Mouse (Mus musculus) CH12.LX (cell line): ENCODE results near the gene Proser3. TPM values are rescaled to one million over a fixed set of nuclear protein-coding genes. Genes with fewer than 3 reads are reported as not detected.
A peak's percentile ranks its signal among the peaks of the same experiment; 100 is the strongest.

Experiments
- DNase-seq: peaks from one replicate; pipeline ENCODE4 v3.0.0-alpha.2; 2013; ENCODE audit errors: extremely low read depth
- H3K27ac ChIP-seq: 2 replicates; pipeline ENCODE4 v1.5.1; 2012; ENCODE audit warnings: low read depth, mild to moderate bottlenecking, control low read depth, moderate library complexity; ENCODE audit not compliant: insufficient read depth
- H3K27me3 ChIP-seq: replicated peaks from 2 replicates; pipeline ENCODE3; 2012; ENCODE audit warnings: inconsistent platforms
- H3K36me3 ChIP-seq, 2 experiments: replicated peaks in 1 of 2; 2 replicates each; pipeline versions ENCODE3 to v1.6.1; 2012; ENCODE audit warnings: inconsistent platforms in 1 of 2, low read length in 1 of 2, mild to moderate bottlenecking in 1 of 2, mixed read lengths in 1 of 2, moderate library complexity in 1 of 2; ENCODE audit not compliant: control insufficient read depth in 1 of 2, insufficient read depth in 1 of 2
- H3K4me1 ChIP-seq, 2 experiments: 2 replicates each; pipeline ENCODE4 v1.6.1; 2012; ENCODE audit warnings: inconsistent platforms in 1 of 2, moderate library complexity in 1 of 2; ENCODE audit not compliant: insufficient read depth in 2 of 2, control insufficient read depth in 1 of 2
- H3K4me2 ChIP-seq: 2 replicates; pipeline ENCODE4 v1.6.1; 2012; ENCODE audit warnings: low read depth, mild to moderate bottlenecking, control low read depth; ENCODE audit not compliant: poor library complexity, insufficient read depth, severe bottlenecking
- H3K4me3 ChIP-seq, 3 experiments: fragments of 150-350 bp in 1 of 3; sonication (generic) in 1 of 3; replicated peaks in 1 of 3; 2 replicates each; pipeline versions ENCODE3 to v1.5.1; 2011 to 2012; ENCODE audit warnings: low read depth in 2 of 3, low read length in 2 of 3, mild to moderate bottlenecking in 2 of 3, moderate library complexity in 2 of 3, control low read depth in 1 of 3, improper control_type of control experiment in 1 of 3, inconsistent platforms in 1 of 3, mixed read lengths in 1 of 3; ENCODE audit not compliant: poor library complexity in 1 of 3
- H3K79me2 ChIP-seq: replicated peaks from 2 replicates; pipeline ENCODE4 v1.6.1; 2012; ENCODE audit warnings: mild to moderate bottlenecking, moderate library complexity; ENCODE audit not compliant: control insufficient read depth, poor library complexity, insufficient read depth, severe bottlenecking; ENCODE audit errors: extremely low read depth
- H3K9ac ChIP-seq: 2 replicates; pipeline ENCODE4 v1.6.1; 2012; ENCODE audit warnings: low read depth, mild to moderate bottlenecking, control low read depth, moderate library complexity; ENCODE audit not compliant: insufficient read depth
- H3K9me3 ChIP-seq: replicated peaks from 2 replicates; pipeline ENCODE3; 2012; ENCODE audit warnings: low read length, inconsistent platforms, mixed read lengths
- BHLHE40 ChIP-seq: IDR thresholded peaks from 2 replicates; pipeline ENCODE4 v1.6.1; 2011; ENCODE audit warnings: mild to moderate bottlenecking, low read depth, low read length, improper control_type of control experiment
- CHD1 ChIP-seq: IDR thresholded peaks from 2 replicates; pipeline ENCODE4 v1.6.1; 2012; ENCODE audit warnings: low read depth, low read length, improper control_type of control experiment, inconsistent platforms
- CHD2 ChIP-seq: IDR thresholded peaks from 2 replicates; pipeline ENCODE4 v1.6.1; 2011; ENCODE audit warnings: low read length, improper control_type of control experiment
- CTCF ChIP-seq, 2 experiments: IDR thresholded peaks in 1 of 2; conservative IDR thresholded peaks in 1 of 2; 2 replicates each; pipeline ENCODE4 v1.5.1; 2011 to 2012; ENCODE audit warnings: low read depth in 2 of 2, low read length in 2 of 2, improper control_type of control experiment in 1 of 2, inconsistent platforms in 1 of 2, mild to moderate bottlenecking in 1 of 2, moderate library complexity in 1 of 2
- ELF1 ChIP-seq: IDR thresholded peaks from 2 replicates; pipeline ENCODE4 v1.6.1; 2014; ENCODE audit warnings: low read depth, mild to moderate bottlenecking, inconsistent platforms, low read length, improper control_type of control experiment
- HCFC1 ChIP-seq: IDR thresholded peaks from 2 replicates; pipeline ENCODE4 v1.6.1; 2012; ENCODE audit warnings: low read depth, mild to moderate bottlenecking, inconsistent platforms, low read length, improper control_type of control experiment
- JUND ChIP-seq: conservative IDR thresholded peaks from 2 replicates; pipeline ENCODE4 v1.6.1; 2011; ENCODE audit warnings: low read depth, low read length, improper control_type of control experiment
- KAT2A ChIP-seq: IDR thresholded peaks from 2 replicates; pipeline ENCODE4 v1.6.1; 2012; ENCODE audit warnings: low read length, improper control_type of control experiment, inconsistent platforms; ENCODE audit not compliant: insufficient replicate concordance
- MAFK ChIP-seq: IDR thresholded peaks from 2 replicates; pipeline ENCODE4 v1.6.1; 2011; ENCODE audit warnings: low read length, improper control_type of control experiment; ENCODE audit not compliant: insufficient replicate concordance
- MAX ChIP-seq: IDR thresholded peaks from 2 replicates; pipeline ENCODE4 v1.6.1; 2011; ENCODE audit warnings: low read length, improper control_type of control experiment
- MAZ ChIP-seq: IDR thresholded peaks from 2 replicates; pipeline ENCODE4 v1.6.1; 2012; ENCODE audit warnings: low read depth, mild to moderate bottlenecking, inconsistent platforms, low read length, improper control_type of control experiment, moderate library complexity
- MEF2A ChIP-seq: IDR thresholded peaks from 2 replicates; pipeline ENCODE4 v1.6.1; 2014; ENCODE audit warnings: low read depth, mild to moderate bottlenecking, inconsistent platforms, low read length, improper control_type of control experiment, borderline replicate concordance
- MYC ChIP-seq: IDR thresholded peaks from 2 replicates; pipeline ENCODE4 v1.6.1; 2011; ENCODE audit warnings: low read depth, mild to moderate bottlenecking, improper control_type of control experiment, low read length
- NELFE ChIP-seq: IDR thresholded peaks from 2 replicates; pipeline ENCODE4 v1.6.1; 2011; ENCODE audit warnings: low read depth, low read length, improper control_type of control experiment
- NRF1 ChIP-seq: IDR thresholded peaks from 2 replicates; pipeline ENCODE4 v1.6.1; 2014; ENCODE audit warnings: low read depth, mild to moderate bottlenecking, inconsistent platforms, low read length, improper control_type of control experiment, moderate library complexity
- PAX5 ChIP-seq: IDR thresholded peaks from 2 replicates; pipeline ENCODE4 v1.6.1; 2012; ENCODE audit warnings: low read length, inconsistent platforms, mixed read lengths
- RAD21 ChIP-seq: IDR thresholded peaks from 2 replicates; pipeline ENCODE4 v1.6.1; 2011; ENCODE audit warnings: low read depth, mild to moderate bottlenecking, low read length, improper control_type of control experiment, moderate library complexity
- RCOR1 ChIP-seq: conservative IDR thresholded peaks from 2 replicates; pipeline ENCODE4 v1.6.1; 2012; ENCODE audit warnings: low read depth, mild to moderate bottlenecking, inconsistent platforms, low read length, improper control_type of control experiment
- UBTF ChIP-seq: IDR thresholded peaks from 2 replicates; pipeline ENCODE4 v1.6.1; 2012; ENCODE audit warnings: low read depth, mild to moderate bottlenecking, inconsistent platforms, low read length, improper control_type of control experiment, moderate library complexity
- USF2 ChIP-seq: conservative IDR thresholded peaks from 2 replicates; pipeline ENCODE4 v1.6.1; 2011; ENCODE audit warnings: low read depth, low read length, improper control_type of control experiment
- ZMIZ1 ChIP-seq: IDR thresholded peaks from 2 replicates; pipeline ENCODE4 v1.6.1; 2012; ENCODE audit warnings: low read depth, mild to moderate bottlenecking, inconsistent platforms, low read length, improper control_type of control experiment
- ZNF384 ChIP-seq: IDR thresholded peaks from 2 replicates; pipeline ENCODE4 v1.6.1; 2012; ENCODE audit warnings: low read depth, low read length, improper control_type of control experiment, inconsistent platforms
- dilution Hi-C: fragments of 300-500 bp; cut with MboI; formaldehyde crosslinking; loops from 2 replicates; pipeline ENCODE4 v1.14.3; 2020; ENCODE audit warnings: low sequenced_read_pairs; ENCODE audit not compliant: extremely low pct_unique_long_range_greater_than_20kb, extremely low pct_ligation_motif_present
- in situ Hi-C: fragments of 300-500 bp; cut with MboI; formaldehyde crosslinking; loops from 3 replicates; pipeline ENCODE4 v1.14.3; 2019; ENCODE audit warnings: low sequenced_read_pairs, low pct_ligation_motif_present, low pct_unique_long_range_greater_than_20kb, mixed read lengths
- polyA plus RNA-seq: library from polyadenylated mRNA; unstranded; fragments of >175 nt; gene quantifications from 2 replicates; pipeline ENCODE4 v1.2.1, GENCODE M21; 2012; ENCODE audit warnings: low read depth; ENCODE audit not compliant: insufficient read length
- total RNA-seq, 2 experiments: library from RNA; depleted of rRNA; stranded (reverse); fragments of 300-350 nt in 1 of 2; fragments of >200 nt in 1 of 2; gene quantifications; 2 replicates each; pipeline ENCODE4 v1.2.3; 2012 to 2014

Proser3 gene
- total and polyA plus RNA-seq, 3 experiments, result 2.0 to 6.0 (median 5.9) TPM

GRCm38 (mm10) chr7:30551445-30552101 is 526 bp downstream of the Proser3 start:
- no peak for DNase-seq
- Histone ChIP-seq H3K9ac (peak overlapping the region; percentile 71), H3K4me2 (peak overlapping the region; percentile 41; the same call in 1 of the 2 replicates), H3K27me3 (no peaks in the 10 kb centered on the region), H3K9me3 (no peaks in the 10 kb centered on the region), H3K4me3 (peak overlapping the region; percentile 71 to 93 (median 83)), H3K36me3 (peaks cover 24 to 48% of the 10 kb centered on the region in 2 experiments), H3K27ac (peak overlapping the region; percentile 92), H3K4me1 (peaks cover 2 to 20% of the 10 kb centered on the region in 2 experiments; a peak in 3 of 4 replicates), H3K79me2 (no peaks in the 10 kb centered on the region; the same call in 1 of the 2 replicates)
- TF ChIP-seq JUND, result no peak
- no peak for TF ChIP-seq ELF1
- TF ChIP-seq CHD1, result no peak
- TF ChIP-seq ZNF384, result no peak
- no peak for TF ChIP-seq ZMIZ1
- no peak for TF ChIP-seq NRF1
- TF ChIP-seq CHD2, result no peak
- TF ChIP-seq USF2, result no peak
- TF ChIP-seq UBTF, result no peak
- peak in 1 of 2 experiments; percentile 54; a peak in 2 of 4 replicates for TF ChIP-seq CTCF (conservative IDR thresholded peaks at IDR 0.05 in 1 of 2, IDR thresholded peaks at IDR 0.05 in 1 of 2; ENCODE audit: low read depth in 2 of 2, low read length in 2 of 2)
- TF ChIP-seq HCFC1, result peak; percentile 92
- TF ChIP-seq MYC, result peak; percentile 85; the same call in 1 of the 2 replicates
- TF ChIP-seq NELFE, result no peak
- no peak for TF ChIP-seq MEF2A
- no peak for TF ChIP-seq RCOR1
- TF ChIP-seq RAD21, result no peak; the same call in 1 of the 2 replicates
- TF ChIP-seq PAX5, result no peak
- TF ChIP-seq MAX, result no peak
- TF ChIP-seq MAZ, result no peak; the same call in 1 of the 2 replicates
- no peak for TF ChIP-seq MAFK
- peak; percentile 83; the same call in 1 of the 2 replicates for TF ChIP-seq KAT2A
- no peak for TF ChIP-seq BHLHE40
- dilution Hi-C loops (no loop called here), in situ Hi-C loops (no loop called here)
